Mouse (Mus musculus) ES-Bruce4 (cell line): ENCODE results near the gene Ncapd3.

Source experiments
- CTCF ChIP-seq: IDR thresholded peaks from one replicate; pipeline ENCODE4 v1.8.1; 2011; ENCODE audit warnings: low read depth, low read length
- EP300 ChIP-seq: IDR thresholded peaks from 2 replicates; pipeline ENCODE4 v1.6.1; 2011; ENCODE audit warnings: low read depth, low read length; ENCODE audit not compliant: insufficient read depth
- POLR2A ChIP-seq: IDR thresholded peaks from one replicate; pipeline ENCODE4 v1.8.1; 2011; ENCODE audit warnings: low read length; ENCODE audit not compliant: insufficient read depth

DNA sequence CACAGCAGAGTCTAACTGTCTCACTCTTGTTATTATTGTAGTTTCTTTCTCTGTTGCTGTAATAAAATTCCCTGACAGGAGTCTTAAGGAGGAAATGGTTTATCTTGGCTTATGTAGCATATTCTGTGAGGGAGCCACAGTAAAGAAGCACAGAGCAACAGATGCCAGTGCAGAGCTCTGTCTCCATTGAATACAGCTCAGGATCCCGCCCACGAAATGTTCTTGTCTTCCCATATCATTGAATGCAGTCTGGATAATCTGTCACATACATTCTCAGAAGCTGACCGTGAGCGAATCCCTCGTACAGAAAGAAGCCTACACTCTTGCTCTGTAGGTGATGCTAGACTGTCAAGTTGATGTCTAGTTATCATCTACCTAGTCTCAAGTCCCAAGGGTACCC lies 28.4 kb downstream of the Ncapd3 start:
- TF ChIP-seq CTCF (no peak), POLR2A (no peak), EP300 (no peak)
